Mouse (Mus musculus): ENCODE measurements around the gene Hist1h3c. TPM values are rescaled to one million over a fixed set of nuclear protein-coding genes. Genes with fewer than 3 reads are reported as not detected.

Hist1h3c gene
- polyA plus RNA-seq, 1 experiment = 39.3 TPM

GRCm38 (mm10) chr13:23743963-23744362, 1.4 kb downstream of the Hist1h3c start:
- TF ChIP-seq CTCF (IDR thresholded peaks at IDR 0.05; ENCODE audit: extremely low read depth, insufficient read length, insufficient replicate concordance, low read depth, low read length) (no peak), POLR2A (IDR thresholded peaks at IDR 0.05; ENCODE audit: low read depth, low read length) (no peak)
- no peaks in the 10 kb centered on the region for H3K4me1 ChIP-seq (ENCODE audit: control insufficient read depth, insufficient read depth, insufficient read length, low read length)
- 50% methylated on average over 4 of the region's 4 CpGs for WGBS
- no peaks in the 10 kb centered on the region for H3K27me3 ChIP-seq (ENCODE audit: control insufficient read depth, insufficient read depth, low read length)
- H3K27ac ChIP-seq (ENCODE audit: insufficient read depth, low read depth, low read length) = no peak overlapping the region
- H3K36me3 ChIP-seq (ENCODE audit: control insufficient read depth, insufficient read depth, low read length) = no peaks in the 10 kb centered on the region
- H3K4me3 ChIP-seq (ENCODE audit: low read depth, low read length) = no peak overlapping the region

- Histone ChIP-seq H3K27ac (ENCODE audit: insufficient read depth, low read depth, low read length) (no peak overlapping the region), H3K4me3 (ENCODE audit: low read depth, low read length) (no peak overlapping the region), H3K36me3 (ENCODE audit: control insufficient read depth, insufficient read depth, low read length) (no peaks in the 10 kb centered on the region), H3K4me1 (ENCODE audit: control insufficient read depth, insufficient read depth, insufficient read length, low read length) (no peaks in the 10 kb centered on the region), H3K27me3 (ENCODE audit: control insufficient read depth, insufficient read depth, low read length) (no peaks in the 10 kb centered on the region)
- TF ChIP-seq CTCF (IDR thresholded peaks at IDR 0.05; ENCODE audit: extremely low read depth, insufficient read length, insufficient replicate concordance, low read depth, low read length) (no peak), POLR2A (IDR thresholded peaks at IDR 0.05; ENCODE audit: low read depth, low read length) (no peak)
- WGBS = 89% methylated on average over 5 of the region's 5 CpGs
Observed at GRCm38 (mm10) chr13:23743215-23743614, 2.2 kb downstream of the Hist1h3c start.

- no peaks in the 10 kb centered on the region for H3K4me1 ChIP-seq (ENCODE audit: control insufficient read depth, insufficient read depth, insufficient read length, low read length)
- no peaks in the 10 kb centered on the region for H3K36me3 ChIP-seq (ENCODE audit: control insufficient read depth, insufficient read depth, low read length)
- no peaks in the 10 kb centered on the region for H3K27me3 ChIP-seq (ENCODE audit: control insufficient read depth, insufficient read depth, low read length)
- H3K27ac ChIP-seq (ENCODE audit: insufficient read depth, low read depth, low read length) = peak overlapping the region; percentile 66; the same call in 1 of the 2 replicates
- no peak overlapping the region for H3K4me3 ChIP-seq (ENCODE audit: low read depth, low read length)
- no peak for TF ChIP-seq CTCF (IDR thresholded peaks at IDR 0.05; ENCODE audit: extremely low read depth, insufficient read length, insufficient replicate concordance, low read depth, low read length)
- TF ChIP-seq POLR2A (IDR thresholded peaks at IDR 0.05; ENCODE audit: low read depth, low read length) = no peak
Observed at GRCm38 (mm10) chr13:23742007-23742406, 3.4 kb downstream of the Hist1h3c start.

- Histone ChIP-seq H3K27ac (ENCODE audit: insufficient read depth, low read depth, low read length) (no peak overlapping the region), H3K36me3 (ENCODE audit: control insufficient read depth, insufficient read depth, low read length) (no peaks in the 10 kb centered on the region), H3K4me3 (ENCODE audit: low read depth, low read length) (no peak overlapping the region), H3K27me3 (ENCODE audit: control insufficient read depth, insufficient read depth, low read length) (no peaks in the 10 kb centered on the region), H3K4me1 (ENCODE audit: control insufficient read depth, insufficient read depth, insufficient read length, low read length) (no peaks in the 10 kb centered on the region)
- 63% methylated on average over 5 of the region's 5 CpGs for WGBS
- TF ChIP-seq POLR2A (IDR thresholded peaks at IDR 0.05; ENCODE audit: low read depth, low read length) (no peak), CTCF (IDR thresholded peaks at IDR 0.05; ENCODE audit: extremely low read depth, insufficient read length, insufficient replicate concordance, low read depth, low read length) (no peak)
Observed at GRCm38 (mm10) chr13:23740910-23741309, 4.5 kb downstream of the Hist1h3c start.

GRCm38 (mm10) chr13:23740256-23740840, 5.1 kb downstream of the Hist1h3c start:
- Histone ChIP-seq H3K4me1 (ENCODE audit: control insufficient read depth, insufficient read depth, insufficient read length, low read length) (no peaks in the 10 kb centered on the region), H3K27me3 (ENCODE audit: control insufficient read depth, insufficient read depth, low read length) (no peaks in the 10 kb centered on the region), H3K27ac (ENCODE audit: insufficient read depth, low read depth, low read length) (peak overlapping the region; percentile 99), H3K4me3 (ENCODE audit: low read depth, low read length) (no peak overlapping the region), H3K36me3 (ENCODE audit: control insufficient read depth, insufficient read depth, low read length) (no peaks in the 10 kb centered on the region)
- TF ChIP-seq POLR2A (IDR thresholded peaks at IDR 0.05; ENCODE audit: low read depth, low read length) = no peak
- TF ChIP-seq CTCF (IDR thresholded peaks at IDR 0.05; ENCODE audit: extremely low read depth, insufficient read length, insufficient replicate concordance, low read depth, low read length) = no peak
- 13% methylated on average over 13 of the region's 13 CpGs for WGBS

- peak overlapping the region; percentile 81 for H3K4me3 ChIP-seq (ENCODE audit: low read depth, low read length)
- no peaks in the 10 kb centered on the region for H3K27me3 ChIP-seq (ENCODE audit: control insufficient read depth, insufficient read depth, low read length)
- no peaks in the 10 kb centered on the region for H3K36me3 ChIP-seq (ENCODE audit: control insufficient read depth, insufficient read depth, low read length)
- TF ChIP-seq CTCF (IDR thresholded peaks at IDR 0.05; ENCODE audit: extremely low read depth, insufficient read length, insufficient replicate concordance, low read depth, low read length) (no peak), POLR2A (IDR thresholded peaks at IDR 0.05; ENCODE audit: low read depth, low read length) (no peak)
- peak overlapping the region; percentile 99 for H3K27ac ChIP-seq (ENCODE audit: insufficient read depth, low read depth, low read length)
- WGBS = under 1% methylated on average over 14 of the region's 14 CpGs
- no peaks in the 10 kb centered on the region for H3K4me1 ChIP-seq (ENCODE audit: control insufficient read depth, insufficient read depth, insufficient read length, low read length)
Observed at GRCm38 (mm10) chr13:23739922-23740252, 5.5 kb downstream of the Hist1h3c start.

- 1% methylated on average over 39 of the region's 39 CpGs for WGBS
- H3K4me1 ChIP-seq (ENCODE audit: control insufficient read depth, insufficient read depth, insufficient read length, low read length) = no peaks in the 10 kb centered on the region
- no peaks in the 10 kb centered on the region for H3K27me3 ChIP-seq (ENCODE audit: control insufficient read depth, insufficient read depth, low read length)
- no peaks in the 10 kb centered on the region for H3K36me3 ChIP-seq (ENCODE audit: control insufficient read depth, insufficient read depth, low read length)
- peak overlapping the region; percentile 81 for H3K4me3 ChIP-seq (ENCODE audit: low read depth, low read length)
- H3K27ac ChIP-seq (ENCODE audit: insufficient read depth, low read depth, low read length) = peak overlapping the region; percentile 99
- peak; percentile 82; the same call in 1 of the 2 replicates for TF ChIP-seq POLR2A (IDR thresholded peaks at IDR 0.05; ENCODE audit: low read depth, low read length)
- no peak for TF ChIP-seq CTCF (IDR thresholded peaks at IDR 0.05; ENCODE audit: extremely low read depth, insufficient read length, insufficient replicate concordance, low read depth, low read length)
Observed at GRCm38 (mm10) chr13:23739069-23739921, 6.1 kb downstream of the Hist1h3c start.

All from small intestine, adult 2 months (tissue).